Comparison of ENCODE assay signal across 8 mouse cellular contexts in the genomic region with DNA sequence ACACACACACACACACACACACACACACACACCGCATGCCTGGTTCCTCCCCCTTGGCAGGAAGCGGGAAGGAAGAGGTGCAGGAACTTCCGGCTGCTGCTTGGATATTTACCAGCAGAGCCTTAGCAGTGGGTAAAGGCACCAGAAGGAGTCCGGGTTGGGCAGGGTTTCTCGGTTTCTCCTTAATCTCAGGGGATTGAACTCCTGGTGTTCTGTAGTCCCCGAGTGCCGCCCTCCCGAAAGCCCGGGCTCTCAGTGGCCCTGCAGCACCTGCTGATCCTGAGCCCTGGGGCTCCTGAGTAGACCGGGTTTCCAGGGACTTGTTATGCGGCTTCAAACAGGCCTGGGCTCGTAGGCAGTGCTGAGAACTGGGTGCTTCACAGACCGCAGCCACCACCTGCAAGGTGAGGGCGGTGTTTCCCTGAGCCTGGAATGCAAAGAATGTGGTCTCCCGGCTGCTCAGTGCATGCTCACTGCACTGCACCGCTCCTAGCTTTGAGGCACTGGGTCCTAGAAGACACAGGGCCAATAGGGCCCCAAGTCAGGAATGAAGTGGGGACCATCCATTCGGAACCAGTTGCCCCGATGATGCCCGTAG. TPM values are rescaled to one million over a fixed set of nuclear protein-coding genes. Genes with fewer than 3 reads are reported as not detected.
A peak's percentile ranks its signal among the peaks of the same experiment; 100 is the strongest.
DNase-seq lines count a peak whose midpoint lies in the region; ATAC-seq lines count a peak whose summit lies in the region.

Prkx (minus strand) TSS at position 41 of the 598 bp plus-strand sequence.

- 0 out of 2 replicates have a peak within 1 kb of the TSS, but pooled peaks have one; percentile 31 for H3K27ac ChIP-seq in forebrain, embryonic 11.5 days (ENCODE audit: low read depth, low read length)
- peak within 1 kb of the TSS; percentile 82 for H3K27ac ChIP-seq in hindbrain, embryonic 14.5 days
- H3K27ac ChIP-seq in limb, embryonic 12.5 days, result peak within 1 kb of the TSS; percentile 72

- peak; percentile 6 to 18 for DNase-seq in gastrocnemius, postnatal 4 days (ENCODE audit: low spot score in 2 of 2)
- DNase-seq in gastrocnemius, postnatal 14 days, result no peak
- DNase-seq in forebrain, embryonic 11.5 days (ENCODE audit: low spot score), result no peak
- DNase-seq in hindbrain, embryonic 14.5 days (ENCODE audit: low spot score), result peak; percentile 54
- peak; percentile 39 for DNase-seq in urinary bladder, postnatal 25 days (ENCODE audit: low spot score)

- peak; percentile 47 for ATAC-seq in activated CD4-positive, CD25-positive, alpha-beta regulatory T cell, adult 4 months
- peak; percentile 80 for ATAC-seq in forebrain, embryonic 11.5 days (replicated peaks; ENCODE audit: low FRiP score)
- ATAC-seq in hindbrain, embryonic 14.5 days (ENCODE audit: low FRiP score), result peak; percentile 89
- ATAC-seq in limb, embryonic 12.5 days (ENCODE audit: insufficient number of reproducible peaks, insufficient read depth, low FRiP score, low TSS enrichment, low read depth), result peak; percentile 61
- ATAC-seq in monocyte, adult 5-6 weeks (replicated peaks; ENCODE audit: insufficient number of reproducible peaks, low FRiP score, low TSS enrichment, poor library complexity, severe bottlenecking), result 0 out of 2 replicates have a peak, but pooled peaks have one; percentile 23

- H3K9me3 ChIP-seq in forebrain, embryonic 11.5 days (ENCODE audit: control insufficient read depth, low read length), result no peaks in the 10 kb centered on the region
- no peaks in the 10 kb centered on the region for H3K9me3 ChIP-seq in hindbrain, embryonic 14.5 days (ENCODE audit: control insufficient read depth, low read length)
- no peaks in the 10 kb centered on the region for H3K9me3 ChIP-seq in limb, embryonic 12.5 days

- H3K9ac ChIP-seq in forebrain, embryonic 11.5 days (ENCODE audit: low read length), result peak within 1 kb of the TSS; percentile 56
- H3K9ac ChIP-seq in hindbrain, embryonic 14.5 days, result peak within 1 kb of the TSS; percentile 74
- H3K9ac ChIP-seq in limb, embryonic 12.5 days (replicated peaks), result peak within 1 kb of the TSS; percentile 58

- no peaks in the 10 kb centered on the region for H3K36me3 ChIP-seq in forebrain, embryonic 11.5 days (ENCODE audit: control insufficient read depth, insufficient read depth, low read length)
- H3K36me3 ChIP-seq in hindbrain, embryonic 14.5 days (replicated peaks; ENCODE audit: control insufficient read depth, insufficient read depth), result no peaks in the 10 kb centered on the region
- H3K36me3 ChIP-seq in limb, embryonic 12.5 days, result no peaks in the 10 kb centered on the region

- H3K4me2 ChIP-seq in forebrain, embryonic 11.5 days (ENCODE audit: low read depth, low read length, severe bottlenecking), result peak within 1 kb of the TSS; percentile 64
- peak within 1 kb of the TSS; percentile 73 for H3K4me2 ChIP-seq in hindbrain, embryonic 14.5 days (replicated peaks)
- H3K4me2 ChIP-seq in limb, embryonic 12.5 days, result peak within 1 kb of the TSS; percentile 62

- intact Hi-C loops in gastrocnemius, postnatal 14 days (cut with DNase I; ENCODE audit: low total_unique reads), result no loop called here

- H3K27me3 ChIP-seq in forebrain, embryonic 11.5 days (ENCODE audit: control insufficient read depth, insufficient read depth, low read length), result no peaks in the 10 kb centered on the region
- no peaks in the 10 kb centered on the region for H3K27me3 ChIP-seq in hindbrain, embryonic 14.5 days (ENCODE audit: control insufficient read depth, insufficient read depth, low read length)
- H3K27me3 ChIP-seq in limb, embryonic 12.5 days, result no peaks in the 10 kb centered on the region

- peak within 1 kb of the TSS; percentile 51 for H3K4me3 ChIP-seq in forebrain, embryonic 11.5 days (ENCODE audit: low read depth, low read length)
- peak within 1 kb of the TSS; percentile 62 for H3K4me3 ChIP-seq in hindbrain, embryonic 14.5 days (replicated peaks; ENCODE audit: low read length)
- H3K4me3 ChIP-seq in limb, embryonic 12.5 days (replicated peaks), result peak within 1 kb of the TSS; percentile 58

- H3K4me1 ChIP-seq in forebrain, embryonic 11.5 days (replicated peaks; ENCODE audit: control insufficient read depth, insufficient read depth, low read length), result no peaks in the 10 kb centered on the region
- H3K4me1 ChIP-seq in hindbrain, embryonic 14.5 days (replicated peaks; ENCODE audit: control insufficient read depth, insufficient read depth, low read length), result peaks cover 10% of the 10 kb centered on the region
- H3K4me1 ChIP-seq in limb, embryonic 12.5 days (replicated peaks), result 0 out of 2 replicates have a peak, but pooled peaks cover 5% of the 10 kb centered on the region

- 22% methylated on average over 17 of the region's 19 CpGs for WGBS in forebrain, embryonic 11.5 days
- 31% methylated on average over 18 of the region's 19 CpGs for whole genome bisulfite sequencing in hindbrain, embryonic 14.5 days
- 25% methylated on average over 19 of the region's 19 CpGs for WGBS in limb, embryonic 12.5 days

RNA-seq across cellular contexts. Expression of gene Prkx, which starts in this region (rescaled TPM):
- 1 to 10 TPM; 6.4 to 7.2 TPM for total RNA-seq in gastrocnemius, postnatal 4 days (2021)
- 1 to 10 TPM; 4.9 to 5.3 TPM for total RNA-seq in gastrocnemius, postnatal 14 days (2021)
- polyA plus RNA-seq in activated CD4-positive, CD25-positive, alpha-beta regulatory T cell, adult 4 months (2017; shearing (Covaris generic)), result 10 to 100 TPM; 32.3 to 40.0 TPM
- 16.9 and 17.7 TPM in 2 replicates for polyA plus RNA-seq in forebrain, embryonic 11.5 days (2014; fragmentation: Nextera tagmentation; extraction: Ambion mirVana)
- 25.4 and 25.6 TPM in 2 replicates for polyA plus RNA-seq in hindbrain, embryonic 14.5 days (2014; fragmentation: Nextera tagmentation; extraction: Ambion mirVana)
- polyA plus RNA-seq in limb, embryonic 12.5 days (2016; fragmentation: Nextera tagmentation; extraction: Ambion mirVana), result 13.1 and 14.4 TPM in 2 replicates
- total RNA-seq in monocyte, adult 5-6 weeks (2017), result 46.7 to 56.2 TPM (median 49.5 TPM) in 3 replicates

Comparison
In these comparisons a context has a peak if more than half of its experiments do, and no peak if none do; other contexts are left out.
1. DNase-seq: peak in gastrocnemius, postnatal 4 days (2 of 2), hindbrain, embryonic 14.5 days (single experiment) and urinary bladder, postnatal 25 days (single experiment); none in gastrocnemius, postnatal 14 days (single experiment) and forebrain, embryonic 11.5 days (single experiment).
2. ATAC-seq: peak in every context shown above with its lines; median percentile 89 in hindbrain, embryonic 14.5 days; 80 in forebrain, embryonic 11.5 days; 61 in limb, embryonic 12.5 days; 47 in activated CD4-positive, CD25-positive, alpha-beta regulatory T cell, adult 4 months; 23 in monocyte, adult 5-6 weeks.
3. H3K27ac ChIP-seq: peak in every context shown above with its lines; median percentile 82 in hindbrain, embryonic 14.5 days; 72 in limb, embryonic 12.5 days; 31 in forebrain, embryonic 11.5 days.
4. Peak in every context shown above with its lines, with median percentiles within 50 percentile points of each other: H3K4me2 ChIP-seq, H3K4me3 ChIP-seq and H3K9ac ChIP-seq.